Mouse (Mus musculus): ENCODE results near the gene Lingo1. TPM values are rescaled to one million over a fixed set of nuclear protein-coding genes. Genes with fewer than 3 reads are reported as not detected.

The Lingo1 gene
- polyA plus RNA-seq, 1 experiment from 2014 or later: 0.36 TPM

GRCm38 (mm10) chr9:56637403-56637857, 158.8 kb downstream of the Lingo1 start:
- Histone ChIP-seq H3K9me3 (replicated peaks) (no peaks in the 10 kb centered on the region), H3K4me1 (replicated peaks) (peaks cover 5% of the 10 kb centered on the region; the same call in 1 of the 2 replicates), H3K27me3 (peaks cover 76% of the 10 kb centered on the region), H3K36me3 (no peaks in the 10 kb centered on the region), H3K27ac (no peak overlapping the region), H3K4me3 (replicated peaks) (no peak overlapping the region), H3K9ac (no peak overlapping the region), H3K4me2 (0 out of 2 replicates have a peak overlapping the region, but pooled peaks have one; percentile 14)
- WGBS (ENCODE audit: insufficient replicate concordance): 2% methylated on average over 19 of the region's 29 CpGs
- ATAC-seq (ENCODE audit: low read depth) (no peak), DNase-seq (no peak)

GRCm38 (mm10) chr9:56636766-56637402, 159.4 kb downstream of the Lingo1 start:
- H3K4me2 ChIP-seq: 0 out of 2 replicates have a peak overlapping the region, but pooled peaks have one; percentile 14
- H3K27ac ChIP-seq: no peak overlapping the region
- H3K9ac ChIP-seq: no peak overlapping the region
- no peaks in the 10 kb centered on the region for H3K36me3 ChIP-seq
- no peak for DNase-seq
- peaks cover 5% of the 10 kb centered on the region; the same call in 1 of the 2 replicates for H3K4me1 ChIP-seq (replicated peaks)
- ATAC-seq (ENCODE audit: low read depth): no peak
- 38% methylated on average over 11 of the region's 11 CpGs for WGBS (ENCODE audit: insufficient replicate concordance)
- no peak overlapping the region for H3K4me3 ChIP-seq (replicated peaks)
- H3K27me3 ChIP-seq: peaks cover 82% of the 10 kb centered on the region
- H3K9me3 ChIP-seq (replicated peaks): no peaks in the 10 kb centered on the region

- H3K4me3 ChIP-seq (replicated peaks): peak overlapping the region; percentile 53; the same call in 1 of the 2 replicates
- H3K27me3 ChIP-seq: peaks cover 87% of the 10 kb centered on the region
- no peaks in the 10 kb centered on the region for H3K36me3 ChIP-seq
- peaks cover 5% of the 10 kb centered on the region; the same call in 1 of the 2 replicates for H3K4me1 ChIP-seq (replicated peaks)
- H3K9me3 ChIP-seq (replicated peaks): no peaks in the 10 kb centered on the region
- peak; percentile 47 for DNase-seq
- no peak overlapping the region for H3K27ac ChIP-seq
- H3K9ac ChIP-seq: no peak overlapping the region
- whole genome bisulfite sequencing (ENCODE audit: insufficient replicate concordance): under 1% methylated on average over 10 of the region's 10 CpGs
- peak overlapping the region; percentile 69 for H3K4me2 ChIP-seq
- ATAC-seq (ENCODE audit: low read depth): peak; percentile 23; the same call in 1 of the 2 replicates
Observed at GRCm38 (mm10) chr9:56636214-56636613, 160.1 kb downstream of the Lingo1 start.

- DNase-seq (no peak), ATAC-seq (ENCODE audit: low read depth) (0 out of 2 replicates have a peak, but pooled peaks have one; percentile 12)
- no peaks in the 10 kb centered on the region for H3K9me3 ChIP-seq (replicated peaks)
- 1% methylated on average over 68 of the region's 68 CpGs for WGBS (ENCODE audit: insufficient replicate concordance)
- peaks cover 84% of the 10 kb centered on the region for H3K27me3 ChIP-seq
- H3K27ac ChIP-seq: no peak overlapping the region
- H3K4me2 ChIP-seq: peak overlapping the region; percentile 69
- H3K36me3 ChIP-seq: no peaks in the 10 kb centered on the region
- H3K9ac ChIP-seq: 0 out of 2 replicates have a peak overlapping the region, but pooled peaks have one; percentile 45
- peak overlapping the region; percentile 53 for H3K4me3 ChIP-seq (replicated peaks)
- H3K4me1 ChIP-seq (replicated peaks): peaks cover 5% of the 10 kb centered on the region; the same call in 1 of the 2 replicates
Observed at GRCm38 (mm10) chr9:56635498-56636121, 160.7 kb downstream of the Lingo1 start.

- Histone ChIP-seq H3K4me3 (replicated peaks) (peak overlapping the region; percentile 53), H3K27ac (no peak overlapping the region), H3K9me3 (replicated peaks) (no peaks in the 10 kb centered on the region), H3K27me3 (peaks cover 84% of the 10 kb centered on the region), H3K36me3 (no peaks in the 10 kb centered on the region), H3K4me2 (peak overlapping the region; percentile 69), H3K4me1 (replicated peaks) (peaks cover 5% of the 10 kb centered on the region; the same call in 1 of the 2 replicates), H3K9ac (peak overlapping the region; percentile 45; the same call in 1 of the 2 replicates)
- DNase-seq (no peak), ATAC-seq (ENCODE audit: low read depth) (no peak)
- WGBS (ENCODE audit: insufficient replicate concordance): under 1% methylated on average over 35 of the region's 40 CpGs
Observed at GRCm38 (mm10) chr9:56635121-56635497, 161.2 kb downstream of the Lingo1 start.

GRCm38 (mm10) chr9:56634406-56635120, 161.7 kb downstream of the Lingo1 start:
- Histone ChIP-seq H3K9me3 (replicated peaks) (no peaks in the 10 kb centered on the region), H3K27ac (no peak overlapping the region), H3K4me1 (replicated peaks) (peaks cover 5% of the 10 kb centered on the region; the same call in 1 of the 2 replicates), H3K4me3 (replicated peaks) (peak overlapping the region; percentile 53), H3K27me3 (peaks cover 82% of the 10 kb centered on the region), H3K4me2 (peak overlapping the region; percentile 69), H3K9ac (peak overlapping the region; percentile 45; the same call in 1 of the 2 replicates), H3K36me3 (no peaks in the 10 kb centered on the region)
- WGBS (ENCODE audit: insufficient replicate concordance): 5% methylated on average over 25 of the region's 25 CpGs
- no peak for ATAC-seq (ENCODE audit: low read depth)
- DNase-seq: no peak

GRCm38 (mm10) chr9:56633449-56634225, 162.6 kb downstream of the Lingo1 start:
- peaks cover 72% of the 10 kb centered on the region for H3K27me3 ChIP-seq
- DNase-seq (no peak), ATAC-seq (ENCODE audit: low read depth) (no peak)
- no peak overlapping the region for H3K4me2 ChIP-seq
- H3K9ac ChIP-seq: no peak overlapping the region
- no peak overlapping the region for H3K27ac ChIP-seq
- H3K9me3 ChIP-seq (replicated peaks): no peaks in the 10 kb centered on the region
- H3K4me1 ChIP-seq (replicated peaks): peaks cover 5% of the 10 kb centered on the region; the same call in 1 of the 2 replicates
- no peak overlapping the region for H3K4me3 ChIP-seq (replicated peaks)
- no peaks in the 10 kb centered on the region for H3K36me3 ChIP-seq
- WGBS (ENCODE audit: insufficient replicate concordance): 28% methylated on average over 13 of the region's 13 CpGs

GRCm38 (mm10) chr9:56630945-56631344, 165.3 kb downstream of the Lingo1 start:
- Histone ChIP-seq H3K9ac (no peak overlapping the region), H3K27me3 (peaks cover 47% of the 10 kb centered on the region), H3K27ac (no peak overlapping the region), H3K9me3 (replicated peaks) (no peaks in the 10 kb centered on the region), H3K4me2 (no peak overlapping the region), H3K36me3 (no peaks in the 10 kb centered on the region), H3K4me3 (replicated peaks) (no peak overlapping the region), H3K4me1 (replicated peaks) (peaks cover 4% of the 10 kb centered on the region; the same call in 1 of the 2 replicates)
- DNase-seq: no peak
- 55% methylated on average over 4 of the region's 4 CpGs for WGBS (ENCODE audit: insufficient replicate concordance)
- no peak for ATAC-seq (ENCODE audit: low read depth)

GRCm38 (mm10) chr9:56629674-56630397, 166.4 kb downstream of the Lingo1 start:
- no peaks in the 10 kb centered on the region for H3K9me3 ChIP-seq (replicated peaks)
- H3K27me3 ChIP-seq: peaks cover 39% of the 10 kb centered on the region
- 58% methylated on average over 5 of the region's 5 CpGs for WGBS (ENCODE audit: insufficient replicate concordance)
- ATAC-seq (ENCODE audit: low read depth) (no peak), DNase-seq (no peak)
- H3K4me2 ChIP-seq: no peak overlapping the region
- H3K36me3 ChIP-seq: no peaks in the 10 kb centered on the region
- no peak overlapping the region for H3K4me3 ChIP-seq (replicated peaks)
- no peaks in the 10 kb centered on the region for H3K4me1 ChIP-seq (replicated peaks)
- no peak overlapping the region for H3K9ac ChIP-seq
- no peak overlapping the region for H3K27ac ChIP-seq

- Histone ChIP-seq H3K9me3 (replicated peaks) (no peaks in the 10 kb centered on the region), H3K4me3 (replicated peaks) (no peak overlapping the region), H3K27ac (no peak overlapping the region), H3K9ac (no peak overlapping the region), H3K36me3 (no peaks in the 10 kb centered on the region), H3K4me2 (no peak overlapping the region), H3K27me3 (peaks cover 15% of the 10 kb centered on the region), H3K4me1 (replicated peaks) (no peaks in the 10 kb centered on the region)
- DNase-seq (no peak), ATAC-seq (ENCODE audit: low read depth) (no peak)
- WGBS (ENCODE audit: insufficient replicate concordance): 41% methylated on average over 4 of the region's 4 CpGs
Observed at GRCm38 (mm10) chr9:56627295-56627694, 169.0 kb downstream of the Lingo1 start.

Measured in liver, embryonic 13.5 days (tissue).